Comparison of ENCODE assay signal across 9 mouse cellular contexts in the genomic region with DNA sequence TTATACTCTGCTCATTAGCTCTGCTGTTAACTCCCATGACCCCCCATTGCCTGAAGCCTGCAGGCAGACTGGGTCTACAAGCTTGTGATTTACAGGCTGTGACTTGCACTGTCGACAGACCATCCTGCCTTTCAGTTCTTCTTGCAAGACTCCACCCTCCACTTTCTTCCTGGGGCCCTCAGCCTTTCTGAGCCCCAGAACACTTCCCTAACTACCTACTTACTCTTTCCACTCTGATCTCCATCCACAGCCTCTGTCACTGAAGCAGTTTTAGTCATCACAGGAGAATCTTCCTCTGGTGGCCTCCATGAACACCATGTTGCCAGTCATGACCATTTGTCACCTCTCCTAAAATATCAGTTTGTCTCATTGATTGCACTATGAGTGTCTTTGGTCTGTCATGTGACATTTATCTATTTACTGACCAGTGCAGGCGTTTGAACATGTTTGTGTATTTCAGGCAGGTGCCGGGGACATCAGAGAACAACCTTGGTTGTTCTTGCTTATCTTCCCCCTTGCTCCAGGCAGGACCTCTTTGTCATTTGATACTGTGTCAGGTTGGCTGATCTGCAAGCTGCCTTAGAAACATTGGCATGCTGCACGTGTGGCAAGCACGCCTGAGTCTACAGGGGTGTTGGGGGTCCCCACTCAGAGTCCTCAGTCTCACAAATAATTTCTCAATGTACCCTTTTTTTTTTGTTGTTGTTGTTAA. TPM values are rescaled to one million over a fixed set of nuclear protein-coding genes. Genes with fewer than 3 reads are reported as not detected.
DNase-seq lines count a peak whose midpoint lies in the region; ATAC-seq and TF ChIP-seq lines count a peak whose summit lies in the region.
"Had no signal": no experiment of that assay in that cellular context is flagged by ENCODE, and none has a peak within 500 bp of the region (broad histone marks: within the 10 kb centered on the region; RNA-seq: fewer than 3 reads in every experiment).

No protein-coding gene starts in this region.

- no peak for DNase-seq in layer of hippocampus, adult 2 months (ENCODE audit: low spot score in 2 of 2)
- no peak for DNase-seq in layer of hippocampus, postnatal 25 days (ENCODE audit: extremely low spot score in 1 of 2, low spot score in 1 of 2)
- peak; percentile 31 for DNase-seq in lung, postnatal 36 days
- no peak for DNase-seq in c-Kit-positive CD71-positive TER-119-positive erythroid progenitor cells, embryonic 14.5 days (ENCODE audit: low spot score)
- DNase-seq in layer of hippocampus, adult 9-11 months = no peak
- DNase-seq in urinary bladder, adult 2 months (ENCODE audit: low spot score) = no peak

- H3K36me3 ChIP-seq in embryonic facial prominence, embryonic 15.5 days = peaks cover 28% of the 10 kb centered on the region

- no peaks in the 10 kb centered on the region for H3K27me3 ChIP-seq in embryonic facial prominence, embryonic 15.5 days

- no peak for TF ChIP-seq POLR2A in bone marrow, adult 2 months (IDR thresholded peaks at IDR 0.05; ENCODE audit: borderline replicate concordance, control insufficient read depth, low read depth, low read length)

- no peak for TF ChIP-seq CTCF in layer of hippocampus, adult 2 months (conservative IDR thresholded peaks at IDR 0.05)
- no peak for TF ChIP-seq CTCF in bone marrow, adult 2 months (IDR thresholded peaks at IDR 0.05; ENCODE audit: control insufficient read depth, insufficient read depth, low read length)

- no peak for ATAC-seq in embryonic facial prominence, embryonic 15.5 days (ENCODE audit: insufficient number of reproducible peaks, low FRiP score, low TSS enrichment, low read depth)

- no peak overlapping the region for H3K9ac ChIP-seq in embryonic facial prominence, embryonic 15.5 days

- peak overlapping the region; percentile 86; the same call in 1 of the 2 replicates for H3K27ac ChIP-seq in layer of hippocampus, adult 2 months
- peak overlapping the region; percentile 68 for H3K27ac ChIP-seq in bone marrow, adult 2 months (ENCODE audit: control insufficient read depth, insufficient read depth, low read depth, low read length, poor library complexity)
- peak overlapping the region; percentile 88 for H3K27ac ChIP-seq in embryonic facial prominence, embryonic 15.5 days (replicated peaks)

- no peaks in the 10 kb centered on the region for H3K9me3 ChIP-seq in embryonic facial prominence, embryonic 15.5 days (replicated peaks)

- no peak overlapping the region for H3K4me2 ChIP-seq in embryonic facial prominence, embryonic 15.5 days (replicated peaks)

- H3K4me3 ChIP-seq in layer of hippocampus, adult 2 months = no peak overlapping the region
- no peak overlapping the region for H3K4me3 ChIP-seq in bone marrow, adult 2 months (replicated peaks; ENCODE audit: control insufficient read depth, low read depth, low read length)
- no peak overlapping the region for H3K4me3 ChIP-seq in embryonic facial prominence, embryonic 15.5 days (replicated peaks)
- H3K4me3 ChIP-seq: erythroblast, embryonic 14.5 days had no signal

- H3K4me1 ChIP-seq in bone marrow, adult 2 months (ENCODE audit: control insufficient read depth, insufficient read depth, low read length) = peaks cover 6% of the 10 kb centered on the region
- peaks cover 56% of the 10 kb centered on the region for H3K4me1 ChIP-seq in embryonic facial prominence, embryonic 15.5 days

- 20% methylated on average over 5 of the region's 5 CpGs for WGBS in bone marrow, adult 2 months
- 40% methylated on average over 5 of the region's 5 CpGs for WGBS in embryonic facial prominence, embryonic 15.5 days

RNA-seq across cellular contexts. Expression of gene Btbd2, which starts 6.8 kb away (rescaled TPM):
- 100 to 1,000 TPM; 102 to 105 TPM for total RNA-seq in layer of hippocampus, adult 2 months (2021)
- total RNA-seq in layer of hippocampus, postnatal 25 days (2021) = 100 to 1,000 TPM; 103 to 107 TPM
- polyA plus RNA-seq in bone marrow, adult 2 months (2011; ENCODE audit: insufficient read depth, insufficient read length, low replicate concordance, missing spikeins) = 7.0 and 22.1 TPM in 2 replicates
- 82.2 and 82.7 TPM in 2 replicates for polyA plus RNA-seq in embryonic facial prominence, embryonic 15.5 days (2015; fragmentation: Nextera tagmentation; extraction: Ambion mirVana)
- 36.5 and 48.5 TPM in 2 replicates for polyA plus RNA-seq in urinary bladder, adult 2 months (2012; rRNA removed)

RNA-seq across cellular contexts. Expression of gene Mknk2, which starts 14.3 kb away (rescaled TPM):
- total RNA-seq in layer of hippocampus, adult 2 months (2021) = 10 to 100 TPM; 45.3 to 46.9 TPM
- 10 to 100 TPM; 45.0 to 50.9 TPM for total RNA-seq in layer of hippocampus, postnatal 25 days (2021)
- polyA plus RNA-seq in bone marrow, adult 2 months (2011; ENCODE audit: insufficient read depth, insufficient read length, low replicate concordance, missing spikeins) = 70.5 and 89.6 TPM in 2 replicates
- 99.0 and 105 TPM in 2 replicates for polyA plus RNA-seq in embryonic facial prominence, embryonic 15.5 days (2015; fragmentation: Nextera tagmentation; extraction: Ambion mirVana)
- polyA plus RNA-seq in urinary bladder, adult 2 months (2012; rRNA removed) = 129 and 137 TPM in 2 replicates

RNA-seq across cellular contexts. Expression of gene Mob3a, which starts 38.1 kb away (rescaled TPM):
- 10 to 100 TPM; 10.6 to 16.5 TPM for total RNA-seq in layer of hippocampus, adult 2 months (2021)
- total RNA-seq in layer of hippocampus, postnatal 25 days (2021) = 10 to 100 TPM; 13.0 to 13.6 TPM
- polyA plus RNA-seq in bone marrow, adult 2 months (2011; ENCODE audit: insufficient read depth, insufficient read length, low replicate concordance, missing spikeins) = 16.3 and 45.8 TPM in 2 replicates
- polyA plus RNA-seq in embryonic facial prominence, embryonic 15.5 days (2015; fragmentation: Nextera tagmentation; extraction: Ambion mirVana) = 48.2 and 51.8 TPM in 2 replicates
- polyA plus RNA-seq in urinary bladder, adult 2 months (2012; rRNA removed) = 24.5 and 29.1 TPM in 2 replicates

RNA-seq across cellular contexts. Expression of gene Izumo4, which starts 38.3 kb away (rescaled TPM):
- total RNA-seq in layer of hippocampus, adult 2 months (2021) = 10 to 100 TPM; 65.0 to 69.0 TPM
- total RNA-seq in layer of hippocampus, postnatal 25 days (2021) = 10 to 100 TPM; 46.4 to 61.7 TPM
- 22.9 and 33.3 TPM in 2 replicates for polyA plus RNA-seq in bone marrow, adult 2 months (2011; ENCODE audit: insufficient read depth, insufficient read length, low replicate concordance, missing spikeins)
- polyA plus RNA-seq in embryonic facial prominence, embryonic 15.5 days (2015; fragmentation: Nextera tagmentation; extraction: Ambion mirVana) = 27.0 and 28.0 TPM in 2 replicates
- polyA plus RNA-seq in urinary bladder, adult 2 months (2012; rRNA removed) = 68.7 and 88.2 TPM in 2 replicates

RNA-seq across cellular contexts. Expression of gene Csnk1g2, which starts 41.0 kb away (rescaled TPM):
- 100 to 1,000 TPM; 221 to 228 TPM for total RNA-seq in layer of hippocampus, adult 2 months (2021)
- 100 to 1,000 TPM; 208 to 236 TPM for total RNA-seq in layer of hippocampus, postnatal 25 days (2021)
- polyA plus RNA-seq in bone marrow, adult 2 months (2011; ENCODE audit: insufficient read depth, insufficient read length, low replicate concordance, missing spikeins) = 49.9 and 75.2 TPM in 2 replicates
- polyA plus RNA-seq in embryonic facial prominence, embryonic 15.5 days (2015; fragmentation: Nextera tagmentation; extraction: Ambion mirVana) = 172 and 190 TPM in 2 replicates
- polyA plus RNA-seq in urinary bladder, adult 2 months (2012; rRNA removed) = 153 and 158 TPM in 2 replicates
